Mouse (Mus musculus): ENCODE results near the gene Aldh3b2. TPM values are rescaled to one million over a fixed set of nuclear protein-coding genes. Genes with fewer than 3 reads are reported as not detected.

Gene Aldh3b2
- polyA plus RNA-seq, 1 experiment from 2014 or later, result 0.44 TPM

DNA sequence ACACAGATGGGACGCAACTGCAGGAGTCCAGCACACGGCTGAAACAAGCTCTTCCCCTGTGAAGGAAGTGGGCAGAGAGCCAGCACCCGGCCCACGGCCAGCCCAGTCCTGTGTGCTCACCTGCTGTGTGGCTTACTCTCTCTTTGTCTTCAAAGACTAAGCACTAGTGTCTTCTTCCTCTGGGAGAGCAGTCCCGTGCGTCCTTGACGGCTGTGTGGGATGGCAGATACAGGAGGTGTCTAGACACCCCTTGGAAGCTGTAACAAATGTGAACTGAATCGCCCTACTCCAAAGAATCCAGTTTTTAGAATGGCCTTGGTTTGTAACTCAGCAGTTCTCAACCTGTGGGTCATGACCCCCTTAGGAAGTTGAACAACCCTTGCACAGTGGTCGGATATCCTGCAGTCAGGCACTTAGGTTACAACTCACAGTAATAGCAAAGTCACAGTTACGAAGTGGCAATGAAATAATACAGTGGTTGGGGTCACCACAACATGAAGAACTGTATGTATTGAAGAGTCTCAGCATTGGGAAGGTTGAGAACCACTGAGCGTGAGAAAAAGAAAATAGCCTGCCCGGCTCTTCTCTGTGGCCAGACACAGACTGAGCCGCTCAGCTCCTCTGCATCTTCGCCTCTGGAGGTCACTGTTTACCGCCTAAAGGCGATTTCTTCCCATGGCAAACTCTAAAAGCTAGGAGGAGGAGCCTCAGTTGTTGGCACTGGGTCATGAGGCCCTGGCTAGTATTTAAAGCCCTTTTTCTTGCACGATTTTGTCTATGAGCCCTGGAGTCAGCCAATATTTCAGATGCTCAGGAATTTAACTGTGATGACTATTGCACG, 46.8 kb downstream of the Aldh3b2 start:
- 37% methylated on average over 18 of the region's 18 CpGs for WGBS
- ATAC-seq (ENCODE audit: low FRiP score), result 0 out of 2 replicates have a peak, but pooled peaks have one; percentile 52
- H3K9me3 ChIP-seq (ENCODE audit: control insufficient read depth, low read length), result no peaks in the 10 kb centered on the region

DNA sequence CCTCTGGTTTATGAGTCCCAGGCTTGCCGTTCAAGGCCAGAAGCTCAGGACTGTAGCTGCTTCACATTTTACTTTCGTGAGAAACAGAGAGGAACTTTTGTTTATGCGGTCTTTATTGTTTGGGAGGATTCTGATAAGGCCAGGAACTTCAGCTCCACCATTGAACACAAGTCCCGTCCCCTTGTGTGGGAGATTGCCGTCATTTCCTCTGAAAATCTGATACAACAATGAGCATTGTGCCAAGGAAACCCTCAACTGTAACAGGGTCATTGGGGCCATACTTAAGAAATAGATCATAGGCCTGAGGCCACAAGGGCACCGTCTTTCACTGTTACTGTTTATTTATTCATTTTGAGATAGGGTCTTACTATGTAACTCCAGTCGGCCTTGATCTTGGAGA, 51.1 kb downstream of the Aldh3b2 start:
- WGBS, result 86% methylated on average over 7 of the region's 7 CpGs
- Histone ChIP-seq H3K36me3 (ENCODE audit: control insufficient read depth, insufficient read depth, low read length) (no peaks in the 10 kb centered on the region), H3K9me3 (ENCODE audit: control insufficient read depth, low read length) (no peaks in the 10 kb centered on the region), H3K4me2 (no peak overlapping the region), H3K27ac (ENCODE audit: low read depth, low read length) (no peak overlapping the region), H3K9ac (ENCODE audit: low read length) (no peak overlapping the region), H3K27me3 (ENCODE audit: control insufficient read depth, insufficient read depth, low read length) (no peaks in the 10 kb centered on the region), H3K4me3 (ENCODE audit: low read depth, low read length) (no peak overlapping the region), H3K4me1 (ENCODE audit: control insufficient read depth, insufficient read depth, low read length) (no peaks in the 10 kb centered on the region)
- DNase-seq (ENCODE audit: low spot score, missing footprints) (no peak), ATAC-seq (ENCODE audit: low FRiP score) (no peak)

More for the DNA sequence above, 46.8 kb downstream of the Aldh3b2 start:
- no peak overlapping the region for H3K9ac ChIP-seq (ENCODE audit: low read length)
- H3K4me3 ChIP-seq (ENCODE audit: low read depth, low read length), result no peak overlapping the region
- H3K27me3 ChIP-seq (ENCODE audit: control insufficient read depth, insufficient read depth, low read length), result no peaks in the 10 kb centered on the region
- peak; percentile 92 for DNase-seq (ENCODE audit: low spot score, missing footprints)
- no peak overlapping the region for H3K27ac ChIP-seq (ENCODE audit: low read depth, low read length)
- H3K4me2 ChIP-seq, result no peak overlapping the region
- H3K4me1 ChIP-seq (ENCODE audit: control insufficient read depth, insufficient read depth, low read length), result no peaks in the 10 kb centered on the region
- no peaks in the 10 kb centered on the region for H3K36me3 ChIP-seq (ENCODE audit: control insufficient read depth, insufficient read depth, low read length)

GRCm38 (mm10) chr19:4027576-4027975, 55.4 kb downstream of the Aldh3b2 start:
- Histone ChIP-seq H3K36me3 (ENCODE audit: control insufficient read depth, insufficient read depth, low read length) (no peaks in the 10 kb centered on the region), H3K4me2 (no peak overlapping the region), H3K9ac (ENCODE audit: low read length) (no peak overlapping the region), H3K4me3 (ENCODE audit: low read depth, low read length) (no peak overlapping the region), H3K4me1 (ENCODE audit: control insufficient read depth, insufficient read depth, low read length) (no peaks in the 10 kb centered on the region), H3K27ac (ENCODE audit: low read depth, low read length) (no peak overlapping the region), H3K27me3 (ENCODE audit: control insufficient read depth, insufficient read depth, low read length) (no peaks in the 10 kb centered on the region), H3K9me3 (ENCODE audit: control insufficient read depth, low read length) (no peaks in the 10 kb centered on the region)
- DNase-seq (ENCODE audit: low spot score, missing footprints), result peak; percentile 17
- no peak for ATAC-seq (ENCODE audit: low FRiP score)

Other genes starting within 250 kb of the Aldh3b2 start
- 40.3 and 45.1 TPM in 2 replicates for gene Kmt5b, start 204.9 kb upstream of the Aldh3b2 start, polyA plus RNA-seq (2014; fragmentation: Nextera tagmentation; extraction: Ambion mirVana)
- 50.5 and 53.0 TPM in 2 replicates for gene Chka, start 120.6 kb upstream of the Aldh3b2 start, polyA plus RNA-seq (2014; fragmentation: Nextera tagmentation; extraction: Ambion mirVana)
- gene Tcirg1, start 65.2 kb upstream of the Aldh3b2 start, polyA plus RNA-seq (2014; fragmentation: Nextera tagmentation; extraction: Ambion mirVana), result 7.7 and 8.9 TPM in 2 replicates
- 209 and 235 TPM in 2 replicates for gene Ndufs8, start 59.6 kb upstream of the Aldh3b2 start, polyA plus RNA-seq (2014; fragmentation: Nextera tagmentation; extraction: Ambion mirVana)
- gene Aldh3b1, start 42.5 kb upstream of the Aldh3b2 start, polyA plus RNA-seq (2014; fragmentation: Nextera tagmentation; extraction: Ambion mirVana), result 0.67 and 0.99 TPM in 2 replicates
- 5.9 and 7.1 TPM in 2 replicates for gene Unc93b1, start 37.1 kb upstream of the Aldh3b2 start, polyA plus RNA-seq (2014; fragmentation: Nextera tagmentation; extraction: Ambion mirVana)
- not detected in 2 replicates for gene Aldh3b3, start 13.7 kb upstream of the Aldh3b2 start, polyA plus RNA-seq (2014; fragmentation: Nextera tagmentation; extraction: Ambion mirVana)
- gene Acy3, start 14.2 kb downstream of the Aldh3b2 start, polyA plus RNA-seq (2014; fragmentation: Nextera tagmentation; extraction: Ambion mirVana), result 1.0 and 1.6 TPM in 2 replicates
- not detected in 2 replicates for gene Tbx10, start 20.4 kb downstream of the Aldh3b2 start, polyA plus RNA-seq (2014; fragmentation: Nextera tagmentation; extraction: Ambion mirVana)
- 14.0 and 15.1 TPM in 2 replicates for gene Nudt8, start 28.3 kb downstream of the Aldh3b2 start, polyA plus RNA-seq (2014; fragmentation: Nextera tagmentation; extraction: Ambion mirVana)
- 0.87 and 1.5 TPM in 2 replicates for gene Gm49405, start 28.3 kb downstream of the Aldh3b2 start, polyA plus RNA-seq (2014; fragmentation: Nextera tagmentation; extraction: Ambion mirVana)
- 1.5 TPM in 2 replicates for gene Doc2g, start 31.0 kb downstream of the Aldh3b2 start, polyA plus RNA-seq (2014; fragmentation: Nextera tagmentation; extraction: Ambion mirVana)
- gene Ndufv1, start 40.5 kb downstream of the Aldh3b2 start, polyA plus RNA-seq (2014; fragmentation: Nextera tagmentation; extraction: Ambion mirVana), result 180 TPM in 2 replicates
- gene Gstp1, start 65.7 kb downstream of the Aldh3b2 start, polyA plus RNA-seq (2014; fragmentation: Nextera tagmentation; extraction: Ambion mirVana), result 337 and 342 TPM in 2 replicates
- 1.1 and 3.8 TPM in 2 replicates for gene Gstp2, start 73.7 kb downstream of the Aldh3b2 start, polyA plus RNA-seq (2014; fragmentation: Nextera tagmentation; extraction: Ambion mirVana)
- not detected in 2 replicates for gene Gstp3, start 87.2 kb downstream of the Aldh3b2 start, polyA plus RNA-seq (2014; fragmentation: Nextera tagmentation; extraction: Ambion mirVana)
- gene Cabp2, start 109.2 kb downstream of the Aldh3b2 start, polyA plus RNA-seq (2014; fragmentation: Nextera tagmentation; extraction: Ambion mirVana), result not detected in 2 replicates
- 60.8 and 73.5 TPM in 2 replicates for gene Cdk2ap2, start 124.9 kb downstream of the Aldh3b2 start, polyA plus RNA-seq (2014; fragmentation: Nextera tagmentation; extraction: Ambion mirVana)
- 11.2 and 11.3 TPM in 2 replicates for gene Pitpnm1, start 127.7 kb downstream of the Aldh3b2 start, polyA plus RNA-seq (2014; fragmentation: Nextera tagmentation; extraction: Ambion mirVana)
- gene Aip, start 153.5 kb downstream of the Aldh3b2 start, polyA plus RNA-seq (2014; fragmentation: Nextera tagmentation; extraction: Ambion mirVana), result 54.9 and 58.9 TPM in 2 replicates
- not detected in 2 replicates for gene Gpr152, start 167.5 kb downstream of the Aldh3b2 start, polyA plus RNA-seq (2014; fragmentation: Nextera tagmentation; extraction: Ambion mirVana)
- gene Cabp4, start 171.7 kb downstream of the Aldh3b2 start, polyA plus RNA-seq (2014; fragmentation: Nextera tagmentation; extraction: Ambion mirVana), result 0.11 TPM in 1 of 2 replicates, not detected in the other
- 105 and 127 TPM in 2 replicates for gene Coro1b, start 176.3 kb downstream of the Aldh3b2 start, polyA plus RNA-seq (2014; fragmentation: Nextera tagmentation; extraction: Ambion mirVana)
- 0.75 and 1.7 TPM in 2 replicates for gene Ptprcap, start 181.3 kb downstream of the Aldh3b2 start, polyA plus RNA-seq (2014; fragmentation: Nextera tagmentation; extraction: Ambion mirVana)
- 35.4 and 46.8 TPM in 2 replicates for gene Rps6kb2, start 191.0 kb downstream of the Aldh3b2 start, polyA plus RNA-seq (2014; fragmentation: Nextera tagmentation; extraction: Ambion mirVana)
- gene Carns1, start 203.2 kb downstream of the Aldh3b2 start, polyA plus RNA-seq (2014; fragmentation: Nextera tagmentation; extraction: Ambion mirVana), result 2.5 and 2.9 TPM in 2 replicates
- gene Tbc1d10c, start 219.0 kb downstream of the Aldh3b2 start, polyA plus RNA-seq (2014; fragmentation: Nextera tagmentation; extraction: Ambion mirVana), result 0.29 and 1.5 TPM in 2 replicates
- 874 and 929 TPM in 2 replicates for gene Ppp1ca, start 219.7 kb downstream of the Aldh3b2 start, polyA plus RNA-seq (2014; fragmentation: Nextera tagmentation; extraction: Ambion mirVana)
- gene Rad9a, start 229.3 kb downstream of the Aldh3b2 start, polyA plus RNA-seq (2014; fragmentation: Nextera tagmentation; extraction: Ambion mirVana), result 42.4 and 43.5 TPM in 2 replicates
- 0.31 and 0.32 TPM in 2 replicates for gene Clcf1, start 241.9 kb downstream of the Aldh3b2 start, polyA plus RNA-seq (2014; fragmentation: Nextera tagmentation; extraction: Ambion mirVana)
- not detected in 2 replicates for gene AC109138.7, start 242.0 kb downstream of the Aldh3b2 start, polyA plus RNA-seq (2014; fragmentation: Nextera tagmentation; extraction: Ambion mirVana)

All from midbrain, embryonic 11.5 days (tissue).